Mouse (Mus musculus) left cerebral cortex, postnatal 10 days (tissue): ENCODE data around the gene Rnf213. TPM values are rescaled to one million over a fixed set of nuclear protein-coding genes. Genes with fewer than 3 reads are reported as not detected.

Experiments used
- DNase-seq, 2 experiments: peaks; one replicate each; pipeline ENCODE4 v3.0.0; 2021 to 2022; ENCODE audit warnings: low spot score in 2 of 2, mixed read lengths in 1 of 2; ENCODE audit errors: extremely low spot score in 1 of 2
- intact Hi-C: fragments of 180-260 bp; cut with DNase I; formaldehyde crosslinking; loops from one replicate; pipeline ENCODE4 v1.15.1; 2025
- total RNA-seq, 2 experiments: library from RNA; stranded (reverse); gene quantifications; 2 replicates each; pipeline ENCODE4 v1.2.3; 2021

The Rnf213 gene
- total RNA-seq, 2 experiments from 2014 or later: 2.2 to 3.2 TPM

DNA sequence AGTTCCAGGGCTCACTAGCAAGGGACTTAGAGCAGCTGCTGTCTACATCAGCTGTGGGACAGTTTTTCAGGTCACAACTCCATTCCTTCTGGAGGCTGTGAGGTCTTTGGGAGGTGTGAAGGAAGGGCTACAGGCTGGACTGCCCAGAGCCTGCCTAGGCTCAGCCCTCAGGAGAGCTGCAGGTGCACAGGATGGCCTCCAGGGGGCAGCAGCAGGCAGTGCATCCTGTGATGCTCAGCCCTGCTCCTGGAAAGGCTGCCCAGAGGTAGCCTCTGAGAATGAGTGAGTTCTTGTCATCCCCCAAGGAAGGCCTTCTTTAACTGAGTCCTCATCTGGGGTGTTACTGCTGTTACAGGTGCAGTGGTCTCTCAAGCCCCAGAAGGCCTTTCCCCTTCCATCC is 110.8 kb downstream of the Rnf213 start:
- intact Hi-C loops: loop anchor here (1.0 to 5.0 kb wide), 2 partner anchors 119 to 402 kb away; no protein-coding TSS in a partner anchor
- DNase-seq: peak; percentile 64 to 80

DNA sequence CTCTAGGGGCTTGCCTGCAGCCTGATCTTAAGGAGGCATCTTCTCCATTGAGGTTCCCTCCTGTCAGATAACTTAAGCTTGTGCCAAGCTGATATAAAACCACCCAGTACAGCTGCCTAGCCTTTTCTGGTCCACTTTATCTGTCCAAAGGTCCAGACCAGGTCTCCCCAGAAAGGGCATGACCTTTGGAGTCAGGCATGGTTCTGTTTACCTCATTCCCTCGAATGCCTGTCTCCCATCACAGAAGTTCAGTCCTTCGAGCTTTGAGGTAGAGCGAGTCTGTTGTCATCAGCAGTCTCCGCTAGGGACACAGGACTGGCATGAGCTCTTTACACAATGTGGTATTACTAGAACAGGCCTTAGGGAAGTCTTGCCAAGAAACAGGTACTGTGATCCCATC is 113.5 kb downstream of the Rnf213 start:
- DNase-seq: no peak
- intact Hi-C loops: no loop called here

DNA sequence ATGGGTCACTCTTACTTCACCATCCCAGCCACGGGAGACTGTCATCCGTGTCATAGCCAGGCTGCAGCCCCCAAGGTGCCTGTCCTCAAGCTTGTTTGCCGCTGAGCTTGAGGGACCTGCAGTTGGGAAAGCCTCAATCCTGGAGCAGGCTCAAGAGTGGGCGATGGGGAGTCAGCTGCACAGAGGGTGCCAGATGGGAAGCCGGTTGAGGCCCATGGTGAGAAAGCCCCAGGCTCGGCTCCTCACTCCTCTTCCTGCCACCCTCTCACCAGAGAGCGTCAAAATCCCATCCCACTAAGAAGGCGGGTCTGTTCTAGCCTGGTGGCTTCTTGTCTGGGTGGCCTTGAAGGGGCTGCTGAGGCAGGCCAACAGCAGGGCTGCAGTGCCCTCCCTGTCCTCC is 114.9 kb downstream of the Rnf213 start:
- no peak for DNase-seq
- intact Hi-C loops: no loop called here

DNA sequence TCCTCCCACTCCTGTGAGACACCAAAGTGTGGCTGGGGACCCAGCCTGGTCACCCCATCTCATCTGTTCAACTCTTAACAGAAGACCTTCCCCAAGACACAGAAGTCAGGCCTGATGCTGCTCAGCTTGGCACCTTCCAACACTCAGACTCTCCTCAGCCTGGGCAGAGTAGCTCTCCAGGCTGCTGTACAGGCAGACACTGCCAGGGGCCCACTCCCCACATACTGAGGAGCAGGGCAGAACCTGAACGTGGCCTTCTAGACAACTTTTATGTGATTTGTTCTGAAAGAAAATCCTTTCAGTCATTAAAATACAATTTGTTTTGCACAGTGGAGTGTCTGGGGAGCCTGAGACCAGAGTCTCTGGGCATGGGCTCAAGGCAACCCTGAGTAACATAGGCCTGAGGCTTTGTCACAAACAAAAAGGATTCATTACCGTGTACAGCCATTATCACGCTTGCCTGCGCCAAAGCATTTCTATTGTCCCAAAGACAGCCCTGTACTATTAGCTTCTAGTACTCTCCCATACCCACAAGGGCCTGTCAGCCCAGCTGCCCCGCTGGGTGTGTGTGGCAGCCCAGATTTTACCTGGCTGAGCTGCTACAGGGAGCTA is 116.4 kb downstream of the Rnf213 start:
- intact Hi-C loops: no loop called here
- no peak for DNase-seq

DNA sequence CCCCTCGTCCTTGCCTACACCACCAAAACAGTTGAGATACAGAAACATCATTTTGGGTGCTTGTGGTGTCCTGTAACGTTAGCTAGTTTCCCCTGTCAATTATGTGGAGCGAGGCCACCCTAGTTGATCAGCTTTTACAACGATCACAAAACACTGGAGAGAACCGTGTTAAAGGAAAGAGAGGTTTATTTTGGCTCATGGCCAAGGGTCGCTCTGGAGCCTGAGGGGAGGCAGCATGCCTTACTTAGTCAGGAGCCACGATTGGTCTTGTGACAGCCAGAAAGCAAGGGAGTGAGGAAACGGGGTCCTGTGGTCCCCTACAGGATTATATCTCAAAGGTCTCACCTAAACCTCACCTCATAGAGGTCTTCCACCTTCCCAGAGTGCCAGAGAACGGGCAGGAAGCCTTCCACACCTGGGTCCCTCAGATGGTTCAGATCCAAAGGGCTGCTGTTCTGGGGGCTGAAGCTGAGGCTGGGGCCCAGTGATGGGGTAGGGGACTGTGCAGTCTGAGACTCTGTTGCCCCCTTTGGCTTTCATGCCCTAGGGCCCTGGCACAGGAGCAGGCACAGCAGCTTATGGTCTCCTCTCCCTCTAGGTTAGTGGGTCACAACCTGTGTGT is 120.2 kb downstream of the Rnf213 start:
- DNase-seq: no peak
- intact Hi-C loops: no loop called here

DNA sequence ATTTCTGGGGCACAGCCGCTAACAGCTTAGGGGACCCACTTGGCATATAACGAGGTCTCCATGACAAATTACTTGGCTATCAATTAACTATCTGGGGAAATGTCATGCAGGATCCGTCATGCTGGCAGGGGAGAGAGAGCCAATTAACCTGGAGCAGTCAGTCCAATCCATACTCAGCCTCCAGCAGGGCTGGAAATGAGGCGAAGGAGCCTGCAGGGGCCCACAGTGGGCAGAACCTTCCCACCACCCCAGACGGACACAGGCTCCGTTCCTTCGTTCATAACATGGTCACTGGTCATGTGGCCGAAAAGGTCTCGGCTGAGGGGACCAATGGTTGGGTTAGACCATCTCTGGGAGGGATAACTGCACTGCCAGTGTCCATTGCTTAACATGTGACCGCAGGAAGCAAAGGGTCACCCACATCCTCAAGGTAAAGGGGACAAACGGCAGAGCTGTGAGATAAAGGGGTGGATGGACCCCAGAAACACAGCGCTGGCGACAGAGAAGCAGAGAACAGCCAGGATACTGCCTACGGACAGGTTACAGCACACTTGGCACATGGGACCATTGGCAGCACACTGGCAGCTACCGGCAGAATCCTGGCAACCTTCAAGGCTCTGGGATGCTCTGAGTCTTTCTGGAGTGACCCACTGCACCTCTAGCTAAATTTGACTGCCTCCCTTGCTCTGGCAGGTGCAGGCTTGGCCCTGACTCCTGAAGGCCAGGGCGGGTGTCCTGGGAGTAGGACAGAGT is 121.4 kb downstream of the Rnf213 start:
- no peak for DNase-seq
- intact Hi-C loops: no loop called here

DNA sequence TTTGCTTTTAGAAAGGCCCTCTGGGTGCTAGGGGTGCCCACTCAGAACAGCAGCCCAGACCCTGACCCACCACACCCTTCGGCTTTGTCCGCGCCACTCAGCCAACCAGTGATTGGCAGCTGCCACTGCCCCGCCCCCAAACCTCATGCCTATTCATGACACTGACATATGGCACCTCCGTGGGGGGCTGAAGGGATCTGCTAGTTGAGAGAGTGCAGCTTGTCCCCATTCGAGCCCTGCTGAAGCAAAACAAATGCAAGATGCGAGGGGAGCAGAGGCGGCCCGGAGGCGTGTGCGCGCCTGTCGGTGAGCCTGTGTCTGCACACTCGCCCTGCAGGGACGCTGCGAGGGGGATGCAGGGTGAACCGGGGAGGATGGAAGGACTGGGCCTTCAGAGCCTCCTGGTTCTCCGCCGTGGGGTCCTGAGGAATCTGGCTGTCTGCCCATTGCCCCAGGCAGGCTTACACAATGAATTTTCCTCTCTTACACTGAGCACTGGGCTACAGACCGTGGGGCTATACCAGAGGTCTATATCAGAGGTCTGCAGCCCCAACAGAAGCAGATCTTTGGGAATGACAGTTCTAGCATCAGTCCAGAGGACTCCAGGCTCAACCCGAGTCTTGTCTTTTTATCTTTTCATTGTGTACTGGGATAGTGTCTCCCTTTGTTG is 122.2 kb downstream of the Rnf213 start:
- peak; percentile 42 to 72 for DNase-seq
- intact Hi-C loops: no loop called here

DNA sequence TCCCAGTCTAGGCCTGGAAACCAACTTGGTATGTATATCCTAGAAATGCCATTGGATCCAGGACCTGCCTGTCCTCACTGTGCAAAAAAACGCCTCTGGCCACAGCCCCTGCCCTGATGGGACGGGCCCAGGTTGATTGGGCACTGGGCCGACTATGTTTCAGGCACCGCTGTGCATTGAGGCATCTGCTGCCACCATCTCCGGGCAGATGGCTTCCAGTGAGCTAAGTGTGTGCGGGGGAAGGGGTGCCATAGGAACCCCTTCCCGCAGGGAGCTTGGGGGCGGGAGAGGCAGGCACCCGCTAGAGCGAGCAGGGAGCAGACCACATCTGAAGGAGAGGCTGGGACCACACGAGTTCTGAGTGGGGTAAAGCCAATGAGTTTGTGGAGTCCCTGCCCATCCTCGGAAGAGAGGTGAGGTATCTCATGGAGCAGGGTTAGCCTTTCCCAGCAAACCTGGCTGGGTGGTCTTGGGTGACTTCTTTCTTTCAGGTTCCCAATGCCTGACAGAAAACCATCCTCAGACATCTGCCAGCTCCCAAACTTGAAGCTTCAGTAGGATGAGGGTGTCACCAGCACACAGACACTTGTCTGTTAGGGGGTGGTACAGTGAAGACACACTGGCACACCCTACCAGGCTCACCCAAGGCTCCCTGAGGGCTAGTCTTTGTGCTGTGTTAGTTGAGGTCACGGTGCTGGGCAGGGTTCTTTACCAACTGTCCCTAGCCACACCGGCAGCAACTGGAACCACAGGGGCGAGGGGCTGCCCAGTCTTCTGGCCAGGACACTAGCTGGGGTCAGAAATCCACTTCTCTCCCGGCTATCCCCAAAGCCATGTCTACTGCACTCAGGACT is 123.2 kb downstream of the Rnf213 start:
- intact Hi-C loops: no loop called here
- peak; percentile 45 to 75 for DNase-seq

DNA sequence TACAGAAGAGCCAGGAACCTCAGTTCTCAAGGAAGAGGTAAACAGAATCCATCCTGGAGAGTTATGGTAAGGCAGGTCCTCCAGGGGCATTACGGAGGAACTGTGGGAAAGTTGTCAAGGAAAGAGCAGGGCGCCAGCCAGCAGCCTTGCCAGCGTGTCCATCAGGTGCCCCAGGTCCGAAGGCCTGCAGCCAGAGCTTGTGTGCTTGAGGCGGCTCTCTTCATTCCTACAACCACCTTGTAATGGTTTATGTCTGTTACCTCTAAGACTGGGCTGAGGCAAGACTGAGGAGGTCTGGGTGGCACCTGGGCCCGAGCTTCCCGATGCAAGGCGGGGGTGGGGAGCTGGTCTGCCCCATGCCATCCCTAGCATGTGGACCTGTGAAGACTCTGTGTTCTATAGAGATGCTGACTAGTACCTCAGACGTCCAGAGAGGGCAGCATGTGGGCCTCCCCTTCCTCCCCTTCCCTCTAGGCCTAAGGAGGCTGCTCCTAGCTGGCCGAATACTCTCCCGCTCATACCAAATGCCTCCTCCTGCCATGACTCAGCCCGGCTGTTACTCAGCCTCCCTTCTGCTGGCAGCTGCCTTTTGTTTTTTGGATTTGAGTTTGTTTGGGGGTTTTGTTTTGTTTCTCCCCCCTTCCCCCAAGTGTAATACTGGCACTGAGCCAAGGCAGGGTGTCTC is 123.9 kb downstream of the Rnf213 start:
- no peak for DNase-seq

DNA sequence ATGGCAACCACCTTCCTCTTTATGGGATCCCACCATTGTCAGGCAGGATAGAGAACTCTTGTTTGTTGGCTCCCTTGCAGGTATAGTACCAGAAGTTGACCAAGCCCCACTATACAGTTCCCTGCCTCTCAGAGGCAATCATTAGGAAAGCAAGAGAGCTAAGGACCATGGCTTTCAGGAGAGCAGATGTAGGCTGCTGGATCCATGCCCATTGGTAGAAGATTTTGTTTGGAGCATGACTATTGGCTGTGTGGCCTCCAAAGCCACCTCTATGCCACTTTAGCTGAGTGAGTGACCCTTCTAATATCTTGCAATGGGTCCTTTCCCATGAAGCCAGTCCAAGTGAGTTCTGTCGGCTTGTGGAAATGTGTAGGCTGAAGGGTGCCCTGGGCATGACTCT is 126.5 kb downstream of the Rnf213 start:
- DNase-seq: no peak
- intact Hi-C loops: no loop called here

More for the DNA sequence above, 123.9 kb downstream of the Rnf213 start:
- intact Hi-C loops: no loop called here

DNA sequence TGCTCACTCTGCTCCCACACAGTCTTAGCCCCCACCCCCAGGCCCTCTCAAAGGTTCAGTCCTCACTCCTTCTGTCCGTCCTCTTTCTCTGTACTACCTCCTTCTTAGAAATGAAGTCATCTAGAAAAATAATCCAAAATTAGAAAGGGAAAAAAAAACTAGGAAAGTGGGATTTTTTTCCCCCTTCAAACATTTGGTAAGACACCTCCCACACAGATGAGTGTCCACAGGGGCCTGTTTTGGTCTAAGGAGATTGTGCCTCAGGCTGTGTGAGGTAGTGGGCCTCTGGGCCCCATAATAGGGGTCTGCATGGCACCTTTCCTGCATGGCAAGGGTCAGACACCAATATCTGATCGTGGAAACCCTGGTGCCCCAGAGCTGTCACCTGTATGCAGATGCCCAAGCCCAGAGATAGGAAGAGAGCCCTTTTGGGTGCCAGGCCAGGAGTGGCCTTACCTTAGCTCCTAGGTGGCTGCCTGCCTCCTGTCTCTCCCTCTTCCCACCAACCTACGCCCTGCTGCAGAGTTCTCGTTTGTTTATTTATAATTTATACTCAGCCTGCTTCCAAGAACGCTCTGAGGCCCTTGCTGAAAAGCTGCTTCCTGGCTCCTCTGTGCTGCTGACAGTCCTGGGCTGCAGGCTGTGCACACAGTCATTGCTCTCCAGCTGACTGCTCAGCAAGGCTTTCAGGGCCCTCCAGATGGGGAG is 127.3 kb downstream of the Rnf213 start:
- intact Hi-C loops: no loop called here
- DNase-seq: no peak

DNA sequence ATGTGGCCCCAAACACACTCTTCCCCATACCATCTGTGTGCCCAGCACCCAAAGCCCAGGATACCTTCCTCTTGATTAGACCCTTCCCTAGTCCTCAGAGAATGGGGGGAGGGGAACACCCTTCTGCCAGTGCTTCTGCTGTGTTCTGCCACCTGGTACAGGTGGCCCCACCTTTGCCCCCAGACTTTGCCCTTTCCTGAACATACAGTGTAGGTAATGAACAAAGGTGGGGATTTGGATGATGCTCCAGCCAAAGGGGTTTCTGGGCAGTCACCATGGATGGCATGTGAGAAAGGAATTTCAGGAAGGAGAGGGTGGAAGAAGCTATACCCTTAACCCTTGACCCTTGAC is 127.8 kb downstream of the Rnf213 start:
- no peak for DNase-seq
- intact Hi-C loops: no loop called here

DNA sequence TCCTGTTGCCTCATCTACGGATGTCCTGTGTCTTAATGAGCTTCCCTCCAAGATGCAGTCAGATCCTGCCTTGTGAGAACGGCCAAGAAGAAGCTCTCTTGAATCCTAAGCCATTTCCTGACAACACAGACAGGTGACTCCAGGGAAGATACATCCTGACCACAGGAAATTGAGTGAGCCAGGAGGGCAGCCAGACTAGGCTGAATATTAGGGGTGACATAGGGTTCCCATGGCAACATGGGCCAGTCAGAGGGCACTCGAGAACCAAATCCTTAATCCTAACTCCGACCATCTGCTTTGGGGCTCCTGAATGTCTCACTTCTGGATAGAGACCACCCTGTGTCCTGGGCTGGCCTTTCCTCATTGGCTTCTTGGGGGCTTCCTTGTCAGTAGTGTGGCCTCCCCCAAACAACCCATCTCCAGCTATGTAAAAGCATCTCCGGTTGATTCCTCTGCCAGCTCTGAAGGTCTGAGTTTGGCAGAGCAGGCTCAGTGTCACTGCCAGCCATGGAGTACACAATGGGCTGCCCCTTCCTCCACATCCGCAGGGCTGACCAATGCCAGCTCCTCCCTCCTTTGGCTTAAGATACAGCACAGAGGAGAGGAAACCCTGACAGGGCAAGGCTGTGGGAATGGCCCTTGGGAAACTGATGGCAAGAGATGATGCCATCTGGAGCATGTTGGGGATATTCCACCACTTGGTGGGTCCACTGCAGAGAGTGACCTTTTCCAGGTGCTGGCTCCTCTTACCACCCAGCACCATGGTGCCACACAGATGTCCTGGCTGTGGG is 129.2 kb downstream of the Rnf213 start:
- DNase-seq: no peak
- intact Hi-C loops: no loop called here

DNA sequence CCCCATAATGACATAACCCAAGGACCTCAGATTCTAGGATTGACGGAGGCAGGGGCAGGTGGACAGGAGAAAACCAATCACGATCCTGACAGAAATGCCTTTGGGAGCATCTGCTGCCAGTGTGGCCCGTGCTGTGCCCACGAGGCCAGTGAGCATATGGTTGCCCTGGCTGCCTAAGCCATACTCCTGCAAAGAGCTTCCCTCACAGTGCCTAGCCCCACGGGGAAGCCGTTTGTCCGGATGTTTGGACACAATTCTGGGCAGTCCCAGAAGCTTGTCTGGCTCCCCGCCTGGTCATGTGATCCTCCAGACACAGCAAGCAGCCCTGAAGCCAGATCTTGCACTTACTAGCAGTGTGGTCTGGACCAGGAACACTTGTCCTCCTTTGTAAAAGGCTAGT is 129.9 kb downstream of the Rnf213 start:
- intact Hi-C loops: no loop called here
- DNase-seq: peak in 1 of 2 experiments; percentile 77

DNA sequence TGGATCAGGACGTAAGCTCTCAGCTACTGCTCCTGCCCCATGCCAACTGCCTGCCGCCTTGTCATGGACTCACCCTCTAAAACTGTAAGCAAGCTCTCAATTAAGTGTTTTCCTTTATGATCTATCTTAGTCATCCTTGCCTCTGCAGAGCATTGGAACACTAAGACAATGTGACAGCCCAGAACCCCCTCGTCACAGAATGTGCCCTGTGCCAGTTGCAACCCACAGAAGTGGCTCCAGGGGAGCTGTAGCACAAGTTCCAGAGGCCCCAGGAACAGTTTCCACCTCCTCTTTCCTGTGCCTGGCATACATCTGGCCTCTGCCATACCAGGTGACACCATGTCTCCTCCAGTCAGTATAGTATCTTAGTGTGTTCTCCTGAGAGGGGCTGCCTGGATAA is 130.5 kb downstream of the Rnf213 start:
- intact Hi-C loops: no loop called here
- DNase-seq: no peak

DNA sequence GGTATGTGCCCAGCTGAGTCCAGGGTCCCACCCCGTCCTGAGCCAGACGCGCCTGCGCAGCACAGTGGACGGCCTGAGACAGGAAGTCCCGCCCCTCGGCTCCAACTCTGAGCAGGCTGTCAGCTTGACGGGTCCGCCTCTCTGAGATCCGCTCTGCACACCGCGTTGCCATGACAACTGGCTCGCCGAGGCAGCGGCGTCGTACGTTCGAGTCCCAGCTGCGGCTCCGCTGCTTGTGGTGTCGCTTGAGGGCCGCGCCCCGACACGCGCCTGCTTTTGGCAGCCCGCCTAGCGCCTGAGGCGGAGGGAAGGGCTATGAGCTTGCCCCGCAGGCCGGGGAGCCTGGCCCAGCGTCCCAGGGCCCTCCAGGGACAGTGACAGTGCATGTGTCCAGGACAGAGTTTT is 131.6 kb downstream of the Rnf213 start:
- peak; percentile 87 to 95 for DNase-seq
- intact Hi-C loops: no loop called here
